Mouse (Mus musculus): ENCODE measurements around the gene Rrp12. TPM values are rescaled to one million over a fixed set of nuclear protein-coding genes. Genes with fewer than 3 reads are reported as not detected.

Gene Rrp12
- polyA plus RNA-seq, 3 experiments from 2014 or later: 5.9 to 8.6 (median 7.5) TPM

DNA sequence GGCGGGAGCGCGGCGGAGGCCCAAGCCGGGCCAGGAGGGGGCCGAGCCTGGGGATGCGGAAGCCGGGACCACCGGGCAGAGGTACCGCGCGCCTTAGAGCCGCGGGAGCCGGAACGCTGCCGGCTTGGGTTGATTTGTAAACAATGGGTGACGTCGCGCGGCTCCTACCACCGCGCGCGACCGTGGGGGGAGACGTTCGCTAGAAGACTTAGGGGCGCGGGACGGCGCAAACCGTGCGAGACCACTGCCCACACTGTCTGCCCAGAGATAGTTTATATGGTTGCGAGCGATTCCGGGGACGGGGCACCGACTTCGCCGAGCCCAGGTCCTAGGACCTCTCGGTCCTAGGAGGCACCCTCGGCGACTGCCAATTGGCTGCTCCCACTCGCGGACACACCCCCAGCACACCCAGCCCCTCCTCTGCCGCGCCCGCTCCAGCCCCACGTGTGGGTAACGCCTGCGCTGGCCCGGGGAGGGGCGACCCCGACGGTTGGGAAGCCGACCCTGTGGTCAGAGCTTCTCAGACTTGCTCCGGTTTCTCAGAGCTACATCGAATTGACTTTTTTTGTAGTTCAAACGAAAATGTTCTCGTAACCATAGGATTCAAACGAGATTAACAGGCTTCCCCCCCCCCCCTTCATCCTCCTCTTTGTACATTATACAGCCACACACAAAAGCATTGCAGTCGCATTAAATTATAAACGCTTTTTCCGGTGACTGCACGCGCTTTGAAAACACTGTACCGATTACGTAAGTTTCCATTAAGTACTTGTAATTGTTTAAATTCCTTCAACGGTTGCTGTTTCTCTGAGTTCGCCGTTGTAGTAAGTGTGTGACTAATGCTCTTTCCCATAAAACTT is 47.8 kb downstream of the Rrp12 start, which contains the start of gene Frat2:
Frat2 (minus strand) TSS at position 141 of the 860 bp plus-strand sequence.
- peak; percentile 90 for ATAC-seq

DNA sequence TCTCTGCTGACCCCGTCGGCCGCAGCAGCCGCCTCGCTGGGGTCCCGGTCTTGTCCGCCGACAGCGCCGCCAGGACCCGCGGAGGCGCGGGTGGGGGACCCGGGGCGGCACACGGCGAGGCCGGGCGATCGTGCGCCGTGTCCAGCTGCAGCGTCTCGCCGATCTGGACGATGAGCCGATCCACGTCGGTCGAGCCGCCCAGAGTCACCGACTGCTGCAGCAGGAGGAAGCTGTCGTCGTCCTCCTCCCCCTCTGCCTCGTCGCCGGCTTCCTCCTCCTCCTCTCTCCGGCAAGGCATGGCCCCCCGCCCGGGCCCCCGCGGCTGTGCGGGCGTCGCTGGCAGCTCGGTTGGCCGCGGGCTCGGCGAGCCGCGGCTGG is 48.4 kb downstream of the Rrp12 start:
- peak; percentile 46 for ATAC-seq

DNA sequence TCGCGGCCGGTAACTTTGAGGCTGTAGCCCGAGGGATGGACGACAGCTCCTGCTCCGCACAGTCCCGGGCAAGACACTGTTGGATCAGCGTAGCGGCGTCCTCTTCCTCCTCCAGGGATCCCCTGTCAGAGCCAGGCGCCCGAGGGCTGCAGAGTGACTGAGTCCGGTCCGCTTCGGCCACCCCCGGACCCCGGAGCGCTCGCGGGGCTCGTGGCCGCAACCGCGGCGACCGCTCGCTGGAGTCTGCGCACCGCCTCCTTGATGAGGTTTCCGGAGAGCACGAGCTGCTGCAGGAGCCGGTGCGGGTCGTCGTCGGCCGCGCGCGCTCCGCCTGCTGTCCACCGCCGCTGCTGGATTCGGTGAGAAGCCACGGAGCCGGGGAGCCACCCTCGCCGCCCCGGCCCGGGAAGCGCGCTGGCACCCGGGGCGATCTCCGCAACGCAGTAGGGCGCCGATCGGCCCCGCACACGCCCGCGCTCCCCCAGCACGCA is 48.8 kb downstream of the Rrp12 start:
- peak; percentile 2 for ATAC-seq

DNA sequence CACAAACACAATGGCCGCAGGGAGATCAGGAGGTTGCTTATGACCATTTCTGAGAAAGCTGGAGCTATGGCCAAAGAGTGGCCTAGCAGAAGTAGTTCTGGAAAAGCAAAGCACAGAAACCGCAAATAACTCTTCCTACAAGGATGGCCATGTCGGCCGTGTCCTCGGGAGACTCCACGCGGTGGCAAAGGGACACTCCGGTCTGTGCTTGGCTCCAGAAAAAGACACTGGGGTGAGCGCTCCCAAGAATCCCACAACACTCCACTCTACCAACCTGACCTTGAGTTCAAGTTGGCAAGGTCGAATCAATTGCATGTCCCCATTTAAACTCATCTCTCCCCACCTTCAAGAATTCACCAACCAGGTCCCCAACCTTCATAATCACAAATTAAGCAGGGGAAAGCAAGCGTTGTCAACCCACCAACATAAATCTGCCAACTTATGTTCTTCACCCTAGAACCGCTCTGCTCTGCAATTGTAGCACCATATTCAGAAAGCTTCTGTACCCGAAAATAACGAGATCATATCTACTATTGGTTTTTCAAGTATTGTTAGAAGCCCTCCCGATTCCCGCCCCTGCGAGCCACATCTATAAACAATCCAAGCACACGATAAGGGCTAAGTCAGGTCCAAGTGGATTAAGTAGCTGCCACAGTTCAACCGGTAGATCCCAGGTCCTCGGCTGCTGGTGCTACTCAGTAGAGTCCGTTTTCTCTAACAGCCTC is 49.4 kb downstream of the Rrp12 start:
- no peak for ATAC-seq

GRCm38 (mm10) chr19:41844345-41844744 is 51.6 kb downstream of the Rrp12 start:
- no peak for ATAC-seq

DNA sequence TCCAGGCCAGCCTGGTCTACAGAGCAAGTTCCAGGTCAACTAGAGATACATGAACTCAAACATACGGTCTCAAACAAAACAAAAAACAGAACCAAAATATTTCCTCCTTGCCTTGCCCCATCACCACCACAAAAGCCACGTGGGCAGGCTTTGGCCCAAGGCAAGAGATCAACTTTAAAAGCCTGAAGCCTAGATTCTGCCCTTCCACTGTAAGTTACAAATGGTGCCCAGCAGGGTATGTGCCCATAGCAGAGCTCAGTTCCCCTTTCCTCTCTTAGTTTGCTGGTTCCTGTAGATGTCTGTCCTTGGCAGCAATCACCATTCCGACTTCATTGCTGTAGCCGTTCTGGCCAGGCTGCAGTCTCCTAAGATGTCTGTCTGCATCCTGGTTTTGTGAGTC is 53.3 kb downstream of the Rrp12 start:
- ATAC-seq: no peak

DNA sequence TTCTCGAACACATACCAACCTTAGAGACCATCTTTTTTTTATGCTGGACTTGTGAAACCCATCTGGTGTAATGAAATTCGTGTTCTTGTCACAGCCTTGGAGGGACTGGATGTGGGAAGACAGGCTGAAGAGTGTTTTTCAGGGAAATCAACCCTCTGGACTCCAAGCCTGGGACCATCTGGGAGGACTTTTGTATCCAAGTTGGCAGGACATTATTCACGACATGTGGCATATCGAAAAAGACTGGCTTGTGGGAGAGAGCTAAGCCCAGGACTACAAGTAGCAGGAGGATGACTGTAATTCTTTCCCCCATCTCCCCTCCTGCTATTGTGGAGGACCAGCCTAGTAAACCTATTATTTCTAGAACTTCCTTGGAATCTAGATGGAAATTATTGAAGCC is 53.8 kb downstream of the Rrp12 start:
- ATAC-seq: no peak

GRCm38 (mm10) chr19:41841105-41841750 is 54.7 kb downstream of the Rrp12 start:
- ATAC-seq: no peak

DNA sequence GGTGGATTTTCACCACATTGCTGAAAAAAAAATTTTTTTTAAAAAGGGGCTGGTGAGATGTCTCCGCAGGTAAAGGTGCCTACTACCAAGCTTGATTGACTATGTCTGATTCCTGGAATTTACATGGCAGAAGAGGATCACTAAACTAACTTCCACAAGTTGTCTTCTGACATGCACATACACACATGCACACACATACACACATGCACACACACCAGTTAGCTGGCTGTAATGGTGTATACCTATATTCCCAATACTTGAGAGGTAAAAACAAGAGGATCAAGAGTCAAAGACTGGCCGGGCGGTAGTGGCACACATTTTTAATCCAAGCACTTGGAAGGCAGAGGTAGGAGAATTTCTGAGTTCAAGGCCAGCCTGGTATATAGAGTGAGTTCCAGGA is 56.3 kb downstream of the Rrp12 start:
- no peak for ATAC-seq

GRCm38 (mm10) chr19:41838808-41839207 is 57.2 kb downstream of the Rrp12 start:
- no peak for ATAC-seq

GRCm38 (mm10) chr19:41837917-41838261 is 58.1 kb downstream of the Rrp12 start:
- ATAC-seq: no peak

GRCm38 (mm10) chr19:41837194-41837916 is 58.6 kb downstream of the Rrp12 start:
- ATAC-seq: no peak

DNA sequence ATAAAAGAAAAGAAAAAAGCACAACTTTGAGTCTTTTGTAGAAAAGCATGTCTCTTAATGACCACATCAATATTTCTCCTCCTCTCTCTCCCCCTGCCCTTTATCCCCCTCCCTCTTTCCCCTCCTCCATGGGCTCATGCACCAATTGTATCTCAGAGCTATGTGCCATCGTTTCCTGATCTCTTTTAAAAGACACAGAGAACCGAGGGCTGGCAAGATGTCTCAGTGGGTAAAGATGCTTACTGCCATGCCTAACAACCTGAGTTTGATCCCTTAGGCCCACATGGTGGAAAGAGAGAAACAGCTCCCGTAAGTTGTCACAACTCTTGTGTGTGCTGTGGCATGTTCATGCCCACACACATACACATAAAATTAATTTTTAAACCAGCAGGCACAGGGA is 59.3 kb downstream of the Rrp12 start:
- no peak for ATAC-seq

- ATAC-seq: no peak
These were observed 60.2 kb downstream of the Rrp12 start for GRCm38 (mm10) chr19:41835816-41836215.

GRCm38 (mm10) chr19:41835407-41835806 is 60.6 kb downstream of the Rrp12 start:
- ATAC-seq: no peak

DNA sequence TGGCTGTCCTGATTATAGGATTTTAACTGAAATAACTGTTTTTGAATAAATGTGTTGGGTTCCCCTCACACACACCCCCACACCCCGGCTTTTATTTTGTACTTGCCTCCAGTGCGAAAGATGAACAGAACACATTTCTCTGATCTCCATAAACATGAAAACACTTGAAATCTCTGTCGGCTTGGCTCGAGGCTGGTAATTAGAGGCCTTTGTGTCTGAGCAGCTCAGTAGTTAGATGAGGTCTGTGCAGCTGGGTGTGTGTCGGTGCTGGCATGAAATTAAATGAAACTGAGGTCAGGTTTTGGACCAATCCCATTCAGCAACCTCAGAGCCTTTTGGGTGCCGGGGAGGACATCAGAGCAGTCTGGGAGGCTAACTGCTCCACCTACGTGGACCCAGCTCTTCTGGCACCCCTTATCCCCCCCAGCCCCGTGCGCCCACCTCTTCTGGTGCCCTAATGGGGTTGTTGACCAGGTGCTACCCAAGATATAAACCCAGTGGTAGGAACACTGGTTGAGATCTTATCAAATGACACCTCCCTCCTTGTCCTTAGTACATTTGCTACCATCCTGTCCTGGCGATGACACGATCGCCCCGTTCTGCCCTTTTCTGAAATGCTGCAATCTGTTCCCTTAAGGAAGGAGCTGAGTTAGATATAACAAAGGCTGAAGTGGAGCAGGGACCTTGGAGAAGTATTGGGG is 63.3 kb downstream of the Rrp12 start:
- no peak for ATAC-seq

DNA sequence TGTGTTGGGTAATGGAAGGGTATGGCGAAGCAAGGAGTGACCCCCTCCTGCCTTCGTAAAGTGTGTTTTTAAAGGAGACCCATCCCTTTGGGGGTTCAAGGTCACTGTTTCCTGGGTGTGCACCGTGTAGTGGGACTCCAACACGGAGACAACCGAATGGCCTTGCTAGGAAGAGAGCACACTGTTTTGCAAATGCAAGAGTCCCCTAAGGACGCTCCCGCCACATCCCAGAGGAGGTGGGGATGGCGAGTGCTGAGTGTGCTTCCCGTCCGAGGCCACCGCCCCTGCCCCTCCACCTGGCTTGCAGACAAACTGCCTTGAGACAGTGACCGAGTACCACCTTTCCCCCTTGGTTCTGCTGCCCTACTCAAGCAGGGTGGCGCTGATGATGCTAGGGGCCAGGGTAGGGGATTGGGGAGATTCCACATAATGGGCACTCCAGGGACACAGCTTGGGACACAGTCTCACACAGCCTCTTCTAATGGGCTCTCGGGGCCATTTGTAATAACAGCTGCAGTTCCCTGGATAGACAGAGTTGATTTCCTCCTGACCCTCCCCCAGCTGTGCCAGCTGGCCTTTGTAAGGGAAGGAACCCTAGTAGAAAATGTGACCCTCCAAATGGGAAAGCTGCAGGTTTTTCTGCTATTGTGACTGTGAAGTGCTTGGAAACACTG is 64.1 kb downstream of the Rrp12 start:
- ATAC-seq: no peak

DNA sequence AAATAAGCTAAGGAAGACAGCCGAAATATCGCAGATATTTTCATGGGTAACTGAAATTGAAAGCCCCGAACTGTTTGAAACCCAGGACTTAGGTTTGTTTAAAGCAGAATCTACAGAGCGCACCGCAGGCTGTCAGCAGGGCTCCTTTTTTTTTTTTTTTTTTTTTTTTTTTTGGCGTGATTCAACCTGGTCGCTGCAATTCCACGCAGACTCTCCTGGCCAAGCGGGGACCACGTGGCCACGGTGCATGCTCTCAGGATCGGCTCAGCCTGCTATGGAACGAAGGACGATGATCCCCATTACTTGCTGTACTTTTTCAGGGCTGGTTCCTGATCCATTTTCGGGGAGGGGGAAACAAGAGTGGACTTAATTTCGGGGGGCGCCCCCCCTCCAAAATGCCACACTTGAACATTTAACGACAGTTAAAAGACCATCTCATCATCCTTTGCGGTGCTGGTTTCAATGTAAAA is 64.8 kb downstream of the Rrp12 start:
- ATAC-seq: no peak

DNA sequence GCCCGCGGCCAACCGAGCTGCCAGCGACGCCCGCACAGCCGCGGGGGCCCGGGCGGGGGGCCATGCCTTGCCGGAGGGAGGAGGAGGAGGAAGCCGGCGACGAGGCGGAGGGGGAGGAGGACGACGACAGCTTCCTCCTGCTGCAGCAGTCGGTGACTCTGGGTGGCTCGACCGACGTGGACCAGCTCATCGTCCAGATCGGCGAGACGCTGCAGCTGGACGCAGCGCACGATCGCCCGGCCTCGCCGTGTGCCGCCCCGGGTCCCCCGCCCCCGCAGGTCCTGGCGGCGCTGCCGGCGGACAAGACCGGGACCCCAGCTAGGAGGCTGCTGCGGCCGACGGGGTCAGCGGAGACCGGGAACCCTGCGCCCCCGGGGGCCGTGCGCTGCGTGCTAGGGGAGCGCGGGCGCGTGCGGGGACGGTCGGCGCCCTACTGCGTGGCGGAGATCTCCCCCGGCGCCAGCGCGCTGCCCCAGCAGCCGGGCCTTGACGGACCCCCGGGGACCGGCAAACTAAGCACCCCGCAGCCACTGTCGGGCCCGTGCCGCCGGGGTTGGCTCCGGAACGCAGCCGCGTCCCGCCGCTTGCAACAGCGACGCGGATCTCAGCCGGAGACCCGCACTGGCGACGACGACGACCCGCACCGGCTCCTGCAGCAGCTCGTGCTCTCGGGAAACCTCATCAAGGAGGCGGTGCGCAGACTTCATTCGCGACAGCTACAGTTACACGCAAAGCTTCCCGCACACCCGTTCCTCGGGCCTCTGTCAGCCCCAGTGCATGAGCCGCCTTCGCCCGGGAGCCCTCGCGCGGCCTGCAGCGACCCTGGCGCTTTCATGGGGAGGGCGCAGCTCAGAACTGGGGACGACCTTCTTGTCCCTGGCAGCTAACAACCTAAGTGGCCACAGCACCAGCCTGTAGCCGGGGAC is 65.6 kb downstream of the Rrp12 start:
- ATAC-seq: peak; percentile 60

Data from inflammation-experienced regulatory T-cells, adult 6 months (primary cell).